Mouse (Mus musculus): Measurements from ENCODE around the gene Adgrf4. TPM values are rescaled to one million over a fixed set of nuclear protein-coding genes. Genes with fewer than 3 reads are reported as not detected.

Adgrf4 gene
- polyA plus RNA-seq, 1 experiment from 2014 or later: not detected

DNA sequence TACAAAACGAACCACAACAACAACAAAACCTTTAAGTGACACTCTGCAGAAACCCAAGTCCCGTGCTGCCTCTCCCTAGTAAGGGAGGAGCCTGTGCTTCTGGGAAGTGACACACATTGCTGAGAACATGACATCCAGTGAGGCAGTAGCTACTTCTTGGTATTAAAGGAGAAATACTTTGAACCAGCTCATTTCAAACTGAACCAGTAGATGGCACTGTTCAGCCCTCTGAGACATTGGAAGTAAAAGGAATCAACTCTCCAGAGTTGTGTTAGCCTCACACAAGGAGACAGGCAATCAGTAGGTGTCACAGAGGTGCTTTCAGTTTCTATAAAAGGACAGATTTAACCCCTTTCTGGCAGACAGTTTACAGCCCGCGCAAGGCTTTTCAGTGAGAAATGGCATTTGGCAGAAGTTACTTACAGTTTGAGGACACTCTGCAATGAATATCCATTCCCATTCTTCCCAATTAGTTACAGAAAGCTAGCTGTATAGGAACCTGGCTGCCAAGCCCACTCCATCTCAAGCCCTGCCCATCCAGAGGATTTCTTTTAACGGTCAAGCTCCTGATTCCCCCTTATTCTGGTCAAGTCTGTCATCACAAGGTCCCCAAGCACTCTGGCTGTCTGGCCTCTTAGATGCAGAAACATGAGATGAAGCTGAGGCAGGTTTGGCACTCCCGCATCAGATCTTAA lies 78.9 kb downstream of the Adgrf4 start:
- Histone ChIP-seq H3K4me3 (ENCODE audit: low read depth, low read length) (no peak overlapping the region), H3K27me3 (replicated peaks; ENCODE audit: insufficient read depth, low read length) (no peaks in the 10 kb centered on the region), H3K9me3 (ENCODE audit: low read length) (no peaks in the 10 kb centered on the region), H3K4me1 (ENCODE audit: insufficient read depth, low read depth, low read length) (no peaks in the 10 kb centered on the region), H3K9ac (replicated peaks; ENCODE audit: low read depth) (no peak overlapping the region), H3K4me2 (replicated peaks; ENCODE audit: low read depth, low read length) (no peak overlapping the region), H3K27ac (ENCODE audit: low read length) (no peak overlapping the region), H3K36me3 (ENCODE audit: insufficient read depth, low read length) (no peaks in the 10 kb centered on the region)
- peak; percentile 77 for TF ChIP-seq CTCF (IDR thresholded peaks at IDR 0.05)
- no peak for TF ChIP-seq EP300 (IDR thresholded peaks at IDR 0.05)
- WGBS: 36% methylated on average over 6 of the region's 6 CpGs
- DNase-seq (ENCODE audit: low spot score) (peak; percentile 78), ATAC-seq (0 out of 2 replicates have a peak, but pooled peaks have one; percentile 25)

DNA sequence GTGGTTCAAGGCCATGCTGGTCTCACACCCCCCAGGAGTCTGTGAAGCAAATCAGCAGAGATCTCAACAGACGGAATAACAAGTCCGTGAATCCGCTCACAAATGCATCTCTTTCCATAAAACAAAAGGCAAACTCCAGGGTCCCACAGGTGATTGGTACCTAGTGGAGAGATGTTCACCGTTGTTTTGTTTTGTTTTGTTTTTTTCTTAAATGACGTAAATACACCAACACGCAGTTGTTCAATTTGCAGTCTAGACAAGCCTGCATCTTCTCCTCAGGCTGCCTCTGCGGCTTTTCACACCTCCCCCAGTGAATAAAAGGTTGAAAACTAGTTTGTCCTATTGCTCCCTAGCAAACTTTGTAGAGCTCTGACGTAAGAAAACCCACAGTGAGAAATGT lies 80.8 kb downstream of the Adgrf4 start, which contains the start of gene Opn5:
TSS of gene Opn5 (minus strand) at position 101 of the 400 bp plus-strand sequence.
- Histone ChIP-seq H3K27ac (ENCODE audit: low read length) (no peak within 1 kb of the TSS), H3K4me2 (replicated peaks; ENCODE audit: low read depth, low read length) (no peak within 1 kb of the TSS), H3K9me3 (ENCODE audit: low read length) (no peaks in the 10 kb centered on the region), H3K4me1 (ENCODE audit: insufficient read depth, low read depth, low read length) (no peaks in the 10 kb centered on the region), H3K4me3 (ENCODE audit: low read depth, low read length) (no peak within 1 kb of the TSS), H3K36me3 (ENCODE audit: insufficient read depth, low read length) (no peaks in the 10 kb centered on the region), H3K27me3 (replicated peaks; ENCODE audit: insufficient read depth, low read length) (no peaks in the 10 kb centered on the region), H3K9ac (replicated peaks; ENCODE audit: low read depth) (no peak within 1 kb of the TSS)
- TF ChIP-seq EP300 (IDR thresholded peaks at IDR 0.05): no peak
- TF ChIP-seq CTCF (IDR thresholded peaks at IDR 0.05): no peak
- DNase-seq (ENCODE audit: low spot score) (no peak), ATAC-seq (no peak)
- WGBS: 71% methylated on average over 8 of the region's 8 CpGs

DNA sequence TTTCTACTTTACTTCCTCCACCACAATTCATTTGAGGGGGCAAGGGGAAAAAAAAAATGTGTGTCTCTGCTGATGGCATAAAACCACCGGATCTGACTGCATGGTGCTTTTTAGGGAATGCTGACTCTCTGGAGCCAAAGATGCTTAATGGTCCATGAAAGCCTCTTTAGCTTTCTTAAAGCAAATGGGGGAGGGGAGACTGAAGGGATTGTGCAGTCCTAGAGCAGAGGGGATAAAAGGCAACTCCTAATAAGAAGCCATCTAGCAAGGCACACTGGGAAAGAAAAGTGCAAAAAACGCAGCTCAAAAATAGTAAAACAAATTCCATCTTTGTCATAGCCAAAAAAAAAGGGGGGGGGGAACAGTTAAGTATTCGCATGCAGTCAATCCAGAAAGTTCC lies 83.8 kb downstream of the Adgrf4 start:
- Histone ChIP-seq H3K9me3 (ENCODE audit: low read length) (no peaks in the 10 kb centered on the region), H3K27ac (ENCODE audit: low read length) (no peak overlapping the region), H3K4me1 (ENCODE audit: insufficient read depth, low read depth, low read length) (no peaks in the 10 kb centered on the region), H3K4me2 (replicated peaks; ENCODE audit: low read depth, low read length) (no peak overlapping the region), H3K36me3 (ENCODE audit: insufficient read depth, low read length) (no peaks in the 10 kb centered on the region), H3K9ac (replicated peaks; ENCODE audit: low read depth) (no peak overlapping the region), H3K27me3 (replicated peaks; ENCODE audit: insufficient read depth, low read length) (no peaks in the 10 kb centered on the region), H3K4me3 (ENCODE audit: low read depth, low read length) (no peak overlapping the region)
- DNase-seq (ENCODE audit: low spot score) (no peak), ATAC-seq (no peak)
- 58% methylated on average over 3 of the region's 3 CpGs for WGBS
- no peak for TF ChIP-seq CTCF (IDR thresholded peaks at IDR 0.05)
- TF ChIP-seq EP300 (IDR thresholded peaks at IDR 0.05): no peak

Other genes with a start within 250 kb of the Adgrf4 start
- gene Opn5, start 80.9 kb downstream of the Adgrf4 start, polyA plus RNA-seq (2015; fragmentation: Nextera tagmentation; extraction: Ambion mirVana): not detected in 2 replicates
- not detected in 2 replicates for gene Adgrf2, start 49.9 kb upstream of the Adgrf4 start, polyA plus RNA-seq (2015; fragmentation: Nextera tagmentation; extraction: Ambion mirVana)
- gene Cd2ap, start 184.4 kb upstream of the Adgrf4 start, polyA plus RNA-seq (2015; fragmentation: Nextera tagmentation; extraction: Ambion mirVana): 23.1 and 27.3 TPM in 2 replicates